Mouse (Mus musculus) ES-E14 (cell line): ENCODE measurements around the gene Ackr2. TPM values are rescaled to one million over a fixed set of nuclear protein-coding genes. Genes with fewer than 3 reads are reported as not detected.

ENCODE experiments used
- DNase-seq: peaks from one replicate; pipeline ENCODE4 v3.0.0-alpha.2; 2013; ENCODE audit warnings: low read depth, low spot score
- H3K27ac ChIP-seq: 2 replicates; pipeline ENCODE4 v1.5.1; 2012; ENCODE audit warnings: low read depth, mild to moderate bottlenecking, low read length, moderate library complexity, mixed read lengths; ENCODE audit not compliant: poor library complexity, insufficient read depth, severe bottlenecking
- H3K36me3 ChIP-seq: 2 replicates; pipeline ENCODE4 v1.6.1; 2012; ENCODE audit warnings: mild to moderate bottlenecking, low read length, moderate library complexity, mixed read lengths; ENCODE audit not compliant: control insufficient read depth, poor library complexity, insufficient read depth, severe bottlenecking
- H3K4me1 ChIP-seq, 2 experiments: fragments of 150-350 bp in 1 of 2; sonication (generic) in 1 of 2; 2 replicates each; pipeline ENCODE4 v1.6.1; 2012; ENCODE audit warnings: low read length in 2 of 2, mild to moderate bottlenecking in 1 of 2, mixed read lengths in 1 of 2; ENCODE audit not compliant: control insufficient read depth in 2 of 2, insufficient read depth in 2 of 2, poor library complexity in 1 of 2
- H3K4me3 ChIP-seq, 2 experiments: fragments of 150-350 bp in 1 of 2; sonication (generic) in 1 of 2; 2 replicates each; pipeline ENCODE4 v1.5.1; 2012; ENCODE audit warnings: low read length in 2 of 2, low read depth in 1 of 2, mild to moderate bottlenecking in 1 of 2, mixed read lengths in 1 of 2; ENCODE audit not compliant: insufficient read depth in 1 of 2, poor library complexity in 1 of 2, severe bottlenecking in 1 of 2
- H3K9ac ChIP-seq: 2 replicates; pipeline ENCODE4 v1.6.1; 2012; ENCODE audit warnings: low read depth, mild to moderate bottlenecking, low read length, mixed read lengths; ENCODE audit not compliant: poor library complexity, insufficient read depth, severe bottlenecking
- H3K9me3 ChIP-seq: fragments of 150-350 bp; sonication (generic); 2 replicates; pipeline ENCODE4 v1.6.1; 2012; ENCODE audit warnings: low read depth, mild to moderate bottlenecking, low read length; ENCODE audit not compliant: control insufficient read depth, insufficient read depth
- CHD2 ChIP-seq: IDR thresholded peaks from 2 replicates; pipeline ENCODE4 v1.6.1; 2014; ENCODE audit warnings: mild to moderate bottlenecking, low read depth, low read length, inconsistent platforms
- HCFC1 ChIP-seq: IDR thresholded peaks from 2 replicates; pipeline ENCODE4 v1.6.1; 2012; ENCODE audit warnings: low read length, inconsistent platforms, borderline replicate concordance; ENCODE audit not compliant: insufficient read depth
- MAFK ChIP-seq: IDR thresholded peaks from 2 replicates; pipeline ENCODE4 v1.6.1; 2014; ENCODE audit warnings: mild to moderate bottlenecking, low read depth, low read length, inconsistent platforms; ENCODE audit not compliant: insufficient read depth
- ZC3H11A ChIP-seq: IDR thresholded peaks from 2 replicates; pipeline ENCODE4 v1.6.1; 2012; ENCODE audit warnings: low read depth, mild to moderate bottlenecking, inconsistent platforms, low read length, borderline replicate concordance
- ZNF384 ChIP-seq: IDR thresholded peaks from 2 replicates; pipeline ENCODE4 v1.6.1; 2012; ENCODE audit warnings: low read depth, low read length, inconsistent platforms
- in situ Hi-C, 2 experiments: fragments of 600-800 bp; cut with MboI; formaldehyde crosslinking; loops; one replicate each; pipeline ENCODE4 v1.15.1; 2025; ENCODE audit warnings: low sequenced_read_pairs in 2 of 2, inconsistent platforms in 1 of 2; ENCODE audit not compliant: unreplicated experiment in 2 of 2
- total RNA-seq: library from RNA; depleted of rRNA; stranded (reverse); fragments of 300-350 nt; gene quantifications from 2 replicates; pipeline ENCODE4 v1.2.3, GENCODE M21; 2012

Gene Ackr2
- total RNA-seq, 1 experiment: 0.22 TPM

- Histone ChIP-seq H3K9ac (peak within 1 kb of the TSS; percentile 96), H3K4me3 (peak within 1 kb of the TSS; percentile 77 to 92), H3K27ac (peak within 1 kb of the TSS; percentile 93), H3K36me3 (no peaks in the 10 kb centered on the region), H3K4me1 (peaks cover 2 to 4% of the 10 kb centered on the region in 2 experiments; a peak in 2 of 4 replicates), H3K9me3 (no peaks in the 10 kb centered on the region)
- no peak for DNase-seq
- TF ChIP-seq MAFK: no peak
- no peak for TF ChIP-seq HCFC1
- no peak for TF ChIP-seq CHD2
- no peak for TF ChIP-seq ZNF384
- no peak for TF ChIP-seq ZC3H11A
- in situ Hi-C loops: no loop called here
Measured at GRCm38 (mm10) chr9:121858153-121858488, 40.0 kb upstream of the Ackr2 start, which contains the start of gene Higd1a. Higd1a (minus strand) TSS chr9:121858362.

DNA sequence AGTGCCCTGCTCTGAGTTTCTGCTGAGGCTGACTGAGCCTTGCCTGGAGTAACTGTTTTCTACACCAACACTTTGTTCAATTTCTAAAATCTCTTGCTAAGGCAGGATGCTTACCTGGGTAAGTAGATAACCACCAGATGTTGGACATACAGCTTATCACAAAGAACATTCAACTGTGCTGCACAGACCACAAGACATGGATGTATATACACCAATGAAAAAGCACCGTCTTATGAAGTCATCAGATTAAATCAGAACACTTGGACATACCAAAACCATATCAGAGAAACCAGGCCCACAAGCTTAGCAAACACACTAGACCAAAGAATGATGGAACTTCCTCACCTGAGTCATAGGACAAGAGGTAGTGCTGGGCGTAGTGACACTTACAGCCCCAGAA, 38.8 kb upstream of the Ackr2 start:
- Histone ChIP-seq H3K36me3 (no peaks in the 10 kb centered on the region), H3K4me1 (peaks cover 2% of the 10 kb centered on the region in 2 experiments; a peak in 2 of 4 replicates), H3K9me3 (no peaks in the 10 kb centered on the region), H3K9ac (no peak overlapping the region), H3K4me3 (no peak overlapping the region), H3K27ac (no peak overlapping the region)
- in situ Hi-C loops: no loop called here
- TF ChIP-seq ZNF384: no peak
- no peak for DNase-seq

DNA sequence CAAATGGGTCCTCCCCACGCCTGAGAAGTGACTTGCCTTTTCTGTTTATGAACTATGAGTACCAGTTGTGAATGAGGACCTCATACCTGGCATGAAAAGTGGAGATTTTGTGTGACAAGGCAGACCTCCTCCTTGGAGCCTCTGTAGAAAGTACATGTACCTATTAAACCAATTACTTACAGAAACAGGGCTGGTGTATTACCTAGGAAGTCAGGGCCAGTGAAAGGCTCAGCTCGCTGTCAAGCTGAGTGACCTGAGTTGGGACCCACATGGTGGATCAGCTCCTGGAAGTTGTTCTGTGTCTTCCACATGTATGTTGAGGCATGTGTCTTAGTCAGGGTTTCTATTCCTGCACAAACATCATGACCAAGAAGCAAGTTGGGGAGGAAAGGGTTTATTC, 37.2 kb upstream of the Ackr2 start:
- Histone ChIP-seq H3K36me3 (no peaks in the 10 kb centered on the region), H3K9ac (no peak overlapping the region), H3K4me3 (no peak overlapping the region), H3K9me3 (no peaks in the 10 kb centered on the region), H3K4me1 (peaks cover 0 to 2% of the 10 kb centered on the region in 2 experiments; a peak in 1 of 4 replicates), H3K27ac (no peak overlapping the region)
- no peak for DNase-seq
- TF ChIP-seq CHD2 (no peak), ZC3H11A (no peak), HCFC1 (no peak), MAFK (no peak), ZNF384 (no peak)
- in situ Hi-C loops: no loop called here

DNA sequence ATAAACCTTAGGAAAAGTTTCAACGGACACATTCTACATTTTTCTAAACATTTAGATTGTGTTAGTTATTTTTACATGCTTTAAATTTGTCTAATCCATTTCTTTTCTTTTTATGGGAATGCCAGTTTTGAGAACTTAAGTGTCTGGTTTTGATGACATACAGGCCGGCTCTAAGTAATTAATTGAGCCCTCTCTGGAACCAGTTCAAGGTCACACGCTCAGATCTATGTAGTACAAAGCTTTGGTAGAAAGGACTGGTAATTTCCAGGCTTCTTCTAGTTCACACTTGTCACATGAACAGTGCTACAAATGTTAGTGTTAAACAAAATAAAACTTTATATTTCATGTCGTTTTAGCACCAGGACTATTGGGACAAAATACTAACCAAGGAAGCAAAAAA, 33.3 kb upstream of the Ackr2 start:
- Histone ChIP-seq H3K27ac (no peak overlapping the region), H3K4me1 (no peaks in the 10 kb centered on the region), H3K4me3 (no peak overlapping the region), H3K9ac (no peak overlapping the region), H3K9me3 (no peaks in the 10 kb centered on the region), H3K36me3 (no peaks in the 10 kb centered on the region)
- TF ChIP-seq MAFK (no peak), HCFC1 (no peak), CHD2 (no peak), ZC3H11A (no peak), ZNF384 (no peak)
- no peak for DNase-seq
- in situ Hi-C loops: no loop called here

DNA sequence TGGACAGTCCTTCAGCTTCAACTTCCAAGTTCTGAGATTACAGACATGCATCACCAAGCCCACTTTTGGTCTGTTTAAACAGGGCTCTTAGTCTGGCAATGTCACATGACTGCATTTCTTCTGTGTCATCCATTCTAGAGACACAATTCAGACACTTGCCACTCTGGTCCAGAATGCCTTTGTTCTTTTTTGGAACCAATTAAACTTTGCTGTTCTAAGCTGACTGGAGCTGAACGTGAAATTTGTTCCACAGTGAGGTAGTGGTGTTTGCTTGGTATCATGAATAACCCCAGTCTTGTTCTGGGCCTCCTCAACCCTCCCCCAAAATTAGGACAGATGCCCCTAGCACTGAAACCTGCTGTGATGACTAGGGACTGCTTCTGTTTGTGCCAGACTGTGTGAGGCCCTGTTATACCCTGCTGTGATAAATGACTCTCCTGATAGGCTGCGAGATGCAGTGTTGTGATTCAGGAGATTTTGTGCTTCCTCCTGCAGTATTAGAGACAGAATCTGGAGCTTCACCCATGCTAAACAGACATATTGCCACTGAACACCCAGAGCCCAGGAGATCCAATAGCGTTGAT, 32.6 kb upstream of the Ackr2 start:
- H3K9ac ChIP-seq: no peak overlapping the region
- H3K27ac ChIP-seq: no peak overlapping the region
- H3K36me3 ChIP-seq: no peaks in the 10 kb centered on the region
- no peak for TF ChIP-seq HCFC1
- no peak for TF ChIP-seq ZNF384
- TF ChIP-seq MAFK: no peak
- no peak for TF ChIP-seq CHD2
- TF ChIP-seq ZC3H11A: no peak
- H3K4me1 ChIP-seq: no peaks in the 10 kb centered on the region
- H3K4me3 ChIP-seq: no peak overlapping the region
- in situ Hi-C loops: no loop called here
- DNase-seq: no peak
- no peaks in the 10 kb centered on the region for H3K9me3 ChIP-seq
